Mouse (Mus musculus): ENCODE results near the gene Spg11.
"Not testable (repeated sequence)": the region's sequence is repeated elsewhere in the genome, so short reads cannot be mapped to it uniquely, and the experiment has no call there.

Gene Spg11

GRCm38 (mm10) chr2:122143111-122143510 is 24.9 kb upstream of the Spg11 start:
- no peak for DNase-seq

- no peak for DNase-seq
Measured at GRCm38 (mm10) chr2:122141332-122141967, 23.3 kb upstream of the Spg11 start.

GRCm38 (mm10) chr2:122140815-122141214 is 22.6 kb upstream of the Spg11 start:
- no peak for DNase-seq

- no peak for DNase-seq
Measured at GRCm38 (mm10) chr2:122137839-122138465, 19.8 kb upstream of the Spg11 start.

GRCm38 (mm10) chr2:122132618-122133017 is 14.4 kb upstream of the Spg11 start:
- DNase-seq = no peak

GRCm38 (mm10) chr2:122132078-122132477 is 13.9 kb upstream of the Spg11 start:
- DNase-seq = no peak

- DNase-seq = no peak
Measured at GRCm38 (mm10) chr2:122127635-122128034, 9.4 kb upstream of the Spg11 start.

- no peak for DNase-seq
Measured at GRCm38 (mm10) chr2:122126765-122127347, 8.7 kb upstream of the Spg11 start.

- DNase-seq = no peak
Measured at GRCm38 (mm10) chr2:122125680-122126572, 7.7 kb upstream of the Spg11 start.

- DNase-seq = no peak
Measured at GRCm38 (mm10) chr2:122116888-122117287, 1.3 kb downstream of the Spg11 start.

- no peak for DNase-seq
Measured at GRCm38 (mm10) chr2:122109714-122110113, 8.5 kb downstream of the Spg11 start.

GRCm38 (mm10) chr2:122108101-122108500 is 10.1 kb downstream of the Spg11 start:
- DNase-seq = no peak

GRCm38 (mm10) chr2:122102070-122102469 is 16.1 kb downstream of the Spg11 start:
- DNase-seq = no peak

GRCm38 (mm10) chr2:122097686-122098085 is 20.5 kb downstream of the Spg11 start:
- DNase-seq = not testable (repeated sequence)

- no peak for DNase-seq
Measured at GRCm38 (mm10) chr2:122093844-122094243, 24.3 kb downstream of the Spg11 start.

- no peak for DNase-seq
Measured at GRCm38 (mm10) chr2:122086446-122086845, 31.7 kb downstream of the Spg11 start.

GRCm38 (mm10) chr2:122081728-122082456 is 36.3 kb downstream of the Spg11 start:
- DNase-seq = no peak

- DNase-seq = peak; percentile 23
Measured at GRCm38 (mm10) chr2:122069922-122070321, 48.3 kb downstream of the Spg11 start.

- DNase-seq = no peak
Measured at GRCm38 (mm10) chr2:122069144-122069912, 48.9 kb downstream of the Spg11 start.

- no peak for DNase-seq
Measured at GRCm38 (mm10) chr2:122066241-122066640, 51.9 kb downstream of the Spg11 start.

GRCm38 (mm10) chr2:122065200-122065969 is 52.8 kb downstream of the Spg11 start:
- DNase-seq = no peak

All from right cerebral cortex, adult 18-20 months (tissue).